Mouse (Mus musculus): ENCODE measurements around the gene Whamm.

Gene Whamm

GRCm38 (mm10) chr7:81563506-81564015 is 7.5 kb upstream of the Whamm start:
- no peak for DNase-seq (ENCODE audit: low spot score in 2 of 2)

GRCm38 (mm10) chr7:81564766-81565165 is 6.3 kb upstream of the Whamm start:
- no peak for DNase-seq (ENCODE audit: low spot score in 2 of 2)

- peak in 1 of 2 experiments; percentile 39 for DNase-seq (ENCODE audit: low spot score in 2 of 2)
These were observed 5.5 kb upstream of the Whamm start for GRCm38 (mm10) chr7:81565381-81566055.

- no peak for DNase-seq (ENCODE audit: low spot score in 2 of 2)
These were observed 4.7 kb upstream of the Whamm start for GRCm38 (mm10) chr7:81566332-81566731.

- no peak for DNase-seq (ENCODE audit: low spot score in 2 of 2)
These were observed 4.2 kb upstream of the Whamm start, which contains the start of gene Fsd2 for GRCm38 (mm10) chr7:81566892-81567291. Gene Fsd2, minus strand, starts transcription at chr7:81566944.

GRCm38 (mm10) chr7:81567396-81567795 is 3.7 kb upstream of the Whamm start:
- DNase-seq (ENCODE audit: low spot score in 2 of 2), result no peak

GRCm38 (mm10) chr7:81569851-81570250 is 1.2 kb upstream of the Whamm start:
- no peak for DNase-seq (ENCODE audit: low spot score in 2 of 2)

GRCm38 (mm10) chr7:81570271-81570670 is 795 bp upstream of the Whamm start:
- no peak for DNase-seq (ENCODE audit: low spot score in 2 of 2)

GRCm38 (mm10) chr7:81570752-81571107 is 336 bp upstream of the Whamm start:
- no peak for DNase-seq (ENCODE audit: low spot score in 2 of 2)

GRCm38 (mm10) chr7:81571941-81572441 is 925 bp downstream of the Whamm start:
- DNase-seq (ENCODE audit: low spot score in 2 of 2), result no peak

- DNase-seq (ENCODE audit: low spot score in 2 of 2), result no peak
These were observed 1.7 kb downstream of the Whamm start for GRCm38 (mm10) chr7:81572610-81573268.

- no peak for DNase-seq (ENCODE audit: low spot score in 2 of 2)
These were observed 2.3 kb downstream of the Whamm start for GRCm38 (mm10) chr7:81573397-81573796.

- DNase-seq (ENCODE audit: low spot score in 2 of 2), result no peak
These were observed 2.8 kb downstream of the Whamm start for GRCm38 (mm10) chr7:81573821-81574220.

- no peak for DNase-seq (ENCODE audit: low spot score in 2 of 2)
These were observed 4.5 kb downstream of the Whamm start for GRCm38 (mm10) chr7:81575606-81576005.

- no peak for DNase-seq (ENCODE audit: low spot score in 2 of 2)
These were observed 6.8 kb downstream of the Whamm start for GRCm38 (mm10) chr7:81577872-81578271.

- no peak for DNase-seq (ENCODE audit: low spot score in 2 of 2)
These were observed 7.3 kb downstream of the Whamm start for GRCm38 (mm10) chr7:81578413-81578812.

- no peak for DNase-seq (ENCODE audit: low spot score in 2 of 2)
These were observed 8.2 kb downstream of the Whamm start for GRCm38 (mm10) chr7:81579312-81579711.

GRCm38 (mm10) chr7:81583512-81583911 is 12.4 kb downstream of the Whamm start:
- no peak for DNase-seq (ENCODE audit: low spot score in 2 of 2)

- no peak for DNase-seq (ENCODE audit: low spot score in 2 of 2)
These were observed 14.3 kb downstream of the Whamm start for GRCm38 (mm10) chr7:81585326-81585725.

GRCm38 (mm10) chr7:81587238-81587637 is 16.2 kb downstream of the Whamm start:
- DNase-seq (ENCODE audit: low spot score in 2 of 2), result no peak

GRCm38 (mm10) chr7:81592686-81593085 is 21.6 kb downstream of the Whamm start:
- no peak for DNase-seq (ENCODE audit: low spot score in 2 of 2)

- DNase-seq (ENCODE audit: low spot score in 2 of 2), result no peak
These were observed 22.3 kb downstream of the Whamm start for GRCm38 (mm10) chr7:81593387-81593786.

- no peak for DNase-seq (ENCODE audit: low spot score in 2 of 2)
These were observed 24.0 kb downstream of the Whamm start for GRCm38 (mm10) chr7:81595056-81595455.
